Mouse (Mus musculus) liver, postnatal 0 days (tissue): ENCODE data around the gene Dnajb14. TPM values are rescaled to one million over a fixed set of nuclear protein-coding genes. Genes with fewer than 3 reads are reported as not detected.

ENCODE experiments used
- ATAC-seq: fragments of 200-750 bp; cut with Nextera tagmentation; 2 replicates; pipeline ENCODE4 v1.8.0; 2017; ENCODE audit warnings: mild to moderate bottlenecking, moderate library complexity
- DNase-seq: peaks from one replicate; pipeline ENCODE4 v3.0.0-alpha.2; 2016
- H3K27ac ChIP-seq: fragments of 300-500 bp; sonication (generic); 2 replicates; pipeline ENCODE4 v1.5.1; 2014; ENCODE audit warnings: antibody characterized with exemption, moderate library complexity, mild to moderate bottlenecking, low read depth
- H3K27me3 ChIP-seq: fragments of 300-500 bp; sonication (generic); 2 replicates; pipeline ENCODE4 v1.6.1; 2014; ENCODE audit warnings: low read length, control low read depth, mixed read lengths; ENCODE audit not compliant: insufficient read depth
- H3K36me3 ChIP-seq: fragments of 300-500 bp; sonication (generic); replicated peaks from 2 replicates; pipeline ENCODE4 v1.6.1; 2014; ENCODE audit warnings: mild to moderate bottlenecking, control low read depth, low read length, moderate library complexity, mixed read lengths; ENCODE audit not compliant: insufficient read depth
- H3K4me1 ChIP-seq: fragments of 300-500 bp; sonication (generic); 2 replicates; pipeline ENCODE4 v1.6.1; 2014; ENCODE audit warnings: antibody characterized with exemption, mild to moderate bottlenecking, control low read depth; ENCODE audit not compliant: insufficient read depth
- H3K4me2 ChIP-seq: fragments of 300-500 bp; sonication (generic); 2 replicates; pipeline ENCODE4 v1.6.1; 2014; ENCODE audit warnings: low read depth, mild to moderate bottlenecking, low read length, moderate library complexity, mixed read lengths
- H3K4me3 ChIP-seq: fragments of 300-500 bp; sonication (generic); 2 replicates; pipeline ENCODE4 v1.5.1; 2014; ENCODE audit warnings: low read depth, low read length
- H3K9ac ChIP-seq: fragments of 300-500 bp; sonication (generic); replicated peaks from 2 replicates; pipeline ENCODE4 v1.6.1; 2014; ENCODE audit warnings: mild to moderate bottlenecking, moderate library complexity
- H3K9me3 ChIP-seq: fragments of 300-500 bp; sonication (generic); 2 replicates; pipeline ENCODE4 v1.6.1; 2016; ENCODE audit warnings: mild to moderate bottlenecking, control low read depth, low read length, mixed read lengths
- CTCF ChIP-seq: sonication (generic); IDR thresholded peaks from 2 replicates; pipeline ENCODE4 v1.5.1; 2016; ENCODE audit warnings: antibody characterized with exemption, low read depth
- EP300 ChIP-seq: IDR thresholded peaks from 2 replicates; pipeline ENCODE4 v1.6.1; 2016; ENCODE audit warnings: antibody characterized with exemption, low read depth, mild to moderate bottlenecking
- WGBS: fragments of 180-500 bp; shearing (Covaris S2); extraction: QIAGEN DNeasy Blood & Tissue Kit; methylation state at CpG from one replicate; pipeline ENCODE4 v1.1.7; 2014; ENCODE audit not compliant: insufficient replicate concordance; 5-methylcytosine and 5-hydroxymethylcytosine counted together
- polyA plus RNA-seq: library from polyadenylated mRNA; unstranded; fragments of >200 nt; fragmentation: Nextera tagmentation; extraction: Ambion mirVana; gene quantifications from 2 replicates; pipeline ENCODE4 v1.2.1, GENCODE M21; 2015

The Dnajb14 gene
- polyA plus RNA-seq, 1 experiment from 2014 or later, result 6.4 TPM

- TF ChIP-seq CTCF (no peak), EP300 (peak; percentile 92)
- Histone ChIP-seq H3K4me1 (peaks cover 45% of the 10 kb centered on the region), H3K36me3 (peaks cover 26% of the 10 kb centered on the region), H3K27me3 (no peaks in the 10 kb centered on the region), H3K9ac (0 out of 2 replicates have a peak overlapping the region, but pooled peaks have one; percentile 26), H3K27ac (peak overlapping the region; percentile 55), H3K4me3 (no peak overlapping the region), H3K9me3 (no peaks in the 10 kb centered on the region), H3K4me2 (peak overlapping the region; percentile 16)
- peak; percentile 87 for ATAC-seq
- DNase-seq, result peak; percentile 55
- 32% methylated on average over 4 of the region's 4 CpGs for WGBS
These were observed 73.3 kb downstream of the Dnajb14 start for GRCm38 (mm10) chr3:137940757-137941156.

DNA sequence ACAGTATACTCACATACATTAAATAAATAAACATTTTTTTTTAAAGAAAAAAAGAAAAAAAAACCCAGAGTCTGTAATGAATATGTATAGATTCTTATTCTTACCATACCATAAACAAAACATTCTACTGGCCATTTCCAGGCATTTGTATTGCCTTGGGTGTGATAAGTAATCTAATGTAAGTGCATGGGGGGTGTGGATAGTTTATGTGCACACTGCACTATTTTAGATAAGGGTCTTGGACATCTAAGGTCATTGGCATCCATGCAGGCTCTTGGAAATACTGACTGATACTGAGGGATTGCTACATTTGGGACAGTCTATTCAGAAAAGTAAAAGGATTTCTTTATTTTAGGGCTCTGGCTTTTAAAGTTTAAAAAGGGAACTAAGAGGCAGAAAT is 74.1 kb downstream of the Dnajb14 start:
- H3K9ac ChIP-seq, result no peak overlapping the region
- TF ChIP-seq EP300, result peak; percentile 69; the same call in 1 of the 2 replicates
- TF ChIP-seq CTCF, result no peak

DNA sequence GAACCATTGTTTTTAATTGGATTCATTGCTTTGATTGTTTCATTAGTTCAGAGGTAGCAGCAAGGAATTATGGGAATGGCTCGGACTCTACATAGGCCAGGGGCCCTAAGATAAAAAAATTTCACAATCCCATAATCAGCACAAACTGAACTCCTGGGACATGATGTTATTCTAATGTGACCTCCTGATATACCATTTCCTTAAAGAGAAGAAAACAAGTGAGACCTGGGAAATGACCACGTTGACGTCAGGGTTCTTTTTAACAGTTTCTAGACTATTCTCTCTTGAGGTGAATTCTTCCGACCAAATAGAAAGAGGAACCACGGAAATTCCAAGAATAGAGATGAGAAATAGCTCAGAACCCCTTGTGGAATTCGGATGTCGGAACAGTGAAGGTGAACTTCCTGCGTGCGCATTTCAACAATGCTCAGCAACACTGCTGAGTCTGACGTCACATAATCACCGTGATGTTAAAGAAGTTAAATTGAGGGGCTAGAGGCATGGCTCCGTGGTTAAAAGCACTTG is 74.7 kb downstream of the Dnajb14 start:
- ATAC-seq, result no peak
- no peak for TF ChIP-seq CTCF
- TF ChIP-seq EP300, result peak; percentile 75
- 0 out of 2 replicates have a peak overlapping the region, but pooled peaks have one; percentile 44 for H3K27ac ChIP-seq
- WGBS, result 73% methylated on average over 12 of the region's 12 CpGs
- 0 out of 2 replicates have a peak overlapping the region, but pooled peaks have one; percentile 40 for H3K4me2 ChIP-seq
- H3K9ac ChIP-seq, result no peak overlapping the region
- H3K4me3 ChIP-seq, result no peak overlapping the region
- H3K9me3 ChIP-seq, result no peaks in the 10 kb centered on the region
- no peak for DNase-seq
- H3K4me1 ChIP-seq, result peaks cover 51% of the 10 kb centered on the region
- H3K36me3 ChIP-seq, result peaks cover 24% of the 10 kb centered on the region
- no peaks in the 10 kb centered on the region for H3K27me3 ChIP-seq

More for the DNA sequence above, 74.1 kb downstream of the Dnajb14 start:
- peaks cover 48% of the 10 kb centered on the region for H3K4me1 ChIP-seq
- no peak for ATAC-seq
- no peaks in the 10 kb centered on the region for H3K9me3 ChIP-seq
- H3K4me3 ChIP-seq, result no peak overlapping the region
- H3K36me3 ChIP-seq, result peaks cover 27% of the 10 kb centered on the region
- peak overlapping the region; percentile 40; the same call in 1 of the 2 replicates for H3K4me2 ChIP-seq
- no peak for DNase-seq
- no peaks in the 10 kb centered on the region for H3K27me3 ChIP-seq
- H3K27ac ChIP-seq, result 0 out of 2 replicates have a peak overlapping the region, but pooled peaks have one; percentile 48

- peak; percentile 53 for DNase-seq
These were observed 76.3 kb downstream of the Dnajb14 start for GRCm38 (mm10) chr3:137943737-137944154.

GRCm38 (mm10) chr3:137946827-137947226 is 79.4 kb downstream of the Dnajb14 start:
- H3K27ac ChIP-seq, result peak overlapping the region; percentile 70
- peaks cover 66% of the 10 kb centered on the region for H3K4me1 ChIP-seq
- no peaks in the 10 kb centered on the region for H3K27me3 ChIP-seq
- no peak for TF ChIP-seq CTCF
- TF ChIP-seq EP300, result no peak
- no peak overlapping the region for H3K4me3 ChIP-seq
- no peak overlapping the region for H3K9ac ChIP-seq
- peaks cover 28% of the 10 kb centered on the region for H3K36me3 ChIP-seq
- WGBS, result 71% methylated on average over 3 of the region's 3 CpGs
- ATAC-seq, result no peak
- no peak overlapping the region for H3K4me2 ChIP-seq
- DNase-seq, result no peak
- no peaks in the 10 kb centered on the region for H3K9me3 ChIP-seq

More at GRCm38 (mm10) chr3:137943737-137944154, 76.3 kb downstream of the Dnajb14 start:
- Histone ChIP-seq H3K27me3 (no peaks in the 10 kb centered on the region), H3K4me2 (peak overlapping the region; percentile 4), H3K36me3 (peaks cover 21% of the 10 kb centered on the region; the same call in 1 of the 2 replicates), H3K4me1 (peaks cover 63% of the 10 kb centered on the region), H3K9ac (no peak overlapping the region), H3K27ac (peak overlapping the region; percentile 29; the same call in 1 of the 2 replicates), H3K9me3 (no peaks in the 10 kb centered on the region), H3K4me3 (no peak overlapping the region)
- ATAC-seq, result peak; percentile 40
- 22% methylated on average over 6 of the region's 6 CpGs for WGBS
- TF ChIP-seq EP300, result peak; percentile 37; the same call in 1 of the 2 replicates
- no peak for TF ChIP-seq CTCF

- H3K4me2 ChIP-seq, result no peak overlapping the region
- no peak overlapping the region for H3K4me3 ChIP-seq
- peaks cover 66% of the 10 kb centered on the region for H3K4me1 ChIP-seq
- WGBS, result 45% methylated on average over 4 of the region's 4 CpGs
- no peak overlapping the region for H3K9ac ChIP-seq
- TF ChIP-seq CTCF, result no peak
- no peak for TF ChIP-seq EP300
- ATAC-seq (no peak), DNase-seq (no peak)
- no peaks in the 10 kb centered on the region for H3K27me3 ChIP-seq
- H3K9me3 ChIP-seq, result no peaks in the 10 kb centered on the region
- H3K36me3 ChIP-seq, result peaks cover 24% of the 10 kb centered on the region
- H3K27ac ChIP-seq, result peak overlapping the region; percentile 70
These were observed 80.0 kb downstream of the Dnajb14 start for GRCm38 (mm10) chr3:137947525-137947924.
